Mouse (Mus musculus) gastrocnemius, adult 18-20 months (tissue): ENCODE measurements around the gene Gnas. TPM values are rescaled to one million over a fixed set of nuclear protein-coding genes. Genes with fewer than 3 reads are reported as not detected.
A peak's percentile ranks its signal among the peaks of the same experiment; 100 is the strongest.
"Not testable (repeated sequence)": the region's sequence is repeated elsewhere in the genome, so short reads cannot be mapped to it uniquely, and the experiment has no call there.

Source experiments
- DNase-seq: peaks from one replicate; pipeline ENCODE4 v3.0.0; 2021; ENCODE audit warnings: low spot score
- total RNA-seq, 2 experiments: library from RNA; stranded (reverse); gene quantifications; 2 replicates each; pipeline ENCODE4 v1.2.3; 2021

Gene Gnas
- total RNA-seq, 2 experiments from 2014 or later = 1,321 to 1,349 TPM

DNA sequence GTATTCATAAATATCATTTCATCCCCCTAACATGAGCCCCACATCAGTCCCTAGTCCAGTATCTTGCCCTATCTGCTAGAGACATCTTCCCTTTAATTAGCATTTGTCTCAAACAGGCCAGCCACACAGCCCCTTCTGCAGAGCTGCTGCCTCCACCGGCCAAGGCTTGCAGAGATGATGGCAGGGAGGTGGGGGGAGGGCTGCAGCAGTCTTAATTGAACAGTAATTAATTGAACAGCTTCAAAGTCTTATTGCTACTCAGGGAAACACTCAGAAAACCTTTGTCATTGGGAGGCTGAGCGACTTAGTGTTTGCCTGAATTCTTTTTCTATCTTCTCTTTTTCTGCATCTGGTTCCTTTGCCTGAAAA lies 7.5 kb downstream of the Gnas start:
- DNase-seq = no peak

DNA sequence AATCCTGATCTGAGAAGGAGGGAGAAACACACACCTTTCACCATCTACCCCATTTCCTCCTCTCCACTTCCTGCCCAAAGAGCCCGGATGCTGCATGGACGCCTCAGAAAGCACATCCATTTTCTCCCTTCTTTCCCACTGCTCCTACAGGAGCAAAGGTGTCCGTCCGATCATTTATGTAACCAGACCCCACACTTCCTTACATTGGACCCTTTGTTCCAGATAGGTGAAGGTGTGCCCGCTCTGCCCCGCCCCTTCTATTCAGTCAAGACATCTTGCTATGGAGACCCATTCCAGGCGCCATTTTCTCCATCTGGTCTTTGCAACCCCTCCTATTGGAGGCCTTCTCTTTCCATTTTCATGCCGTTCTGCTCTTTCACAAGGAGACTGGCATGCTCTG lies 10.3 kb downstream of the Gnas start:
- DNase-seq = no peak

GRCm38 (mm10) chr2:174295175-174295899 lies 11.2 kb downstream of the Gnas start:
- DNase-seq = no peak

DNA sequence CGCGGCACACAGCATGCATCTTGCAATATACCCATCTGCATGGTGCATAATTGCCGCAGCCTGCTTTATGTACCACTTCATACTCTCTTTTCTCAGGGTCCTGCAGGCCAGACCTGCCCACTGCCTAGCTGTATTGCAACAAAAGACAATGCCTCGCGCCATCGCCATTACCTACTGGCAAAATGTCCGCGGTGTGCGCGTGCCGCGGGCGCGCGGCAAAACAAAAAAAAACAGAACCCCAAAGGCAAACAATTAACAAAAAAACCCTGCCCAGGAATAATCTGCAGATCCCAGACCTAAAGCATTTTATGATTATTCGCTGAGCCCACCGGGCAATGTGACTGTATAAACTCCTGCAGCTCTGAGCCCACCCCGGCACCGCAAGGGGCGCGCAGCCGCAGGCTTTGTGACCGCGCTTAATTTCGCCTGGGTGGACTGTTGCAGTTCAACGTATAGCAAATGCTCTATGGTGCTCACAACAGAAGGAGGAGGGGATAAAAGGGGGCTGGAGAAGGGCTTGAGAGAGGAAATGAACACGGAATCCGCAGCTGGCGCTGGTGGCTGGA lies 11.9 kb downstream of the Gnas start:
- DNase-seq = no peak

DNA sequence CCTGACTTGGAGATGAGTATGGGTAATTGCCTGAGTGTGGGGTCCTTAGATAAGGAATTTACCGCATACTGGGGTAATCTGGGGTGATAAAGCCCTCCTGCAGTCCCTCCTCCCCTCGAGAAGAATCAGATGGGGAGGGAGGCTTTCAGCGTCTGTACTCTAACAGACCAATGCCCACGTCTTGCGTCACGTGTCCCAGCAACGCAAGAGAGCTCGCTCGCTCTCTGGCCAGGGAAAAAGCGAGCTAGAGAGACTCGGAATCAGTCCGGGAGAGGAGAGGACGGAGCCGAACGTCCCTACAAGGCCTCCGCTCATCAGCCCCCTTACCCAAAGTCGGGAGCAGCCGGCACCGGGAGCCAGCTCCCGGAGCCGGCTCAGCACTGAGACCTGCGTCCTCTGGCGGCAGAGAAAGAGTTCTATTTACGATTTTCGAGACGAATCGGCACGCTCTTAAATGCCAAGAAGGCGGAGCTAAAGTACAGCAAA lies 13.0 kb downstream of the Gnas start:
- peak; percentile 12 for DNase-seq

- no peak for DNase-seq
These were observed 13.7 kb downstream of the Gnas start for GRCm38 (mm10) chr2:174297851-174298250.

DNA sequence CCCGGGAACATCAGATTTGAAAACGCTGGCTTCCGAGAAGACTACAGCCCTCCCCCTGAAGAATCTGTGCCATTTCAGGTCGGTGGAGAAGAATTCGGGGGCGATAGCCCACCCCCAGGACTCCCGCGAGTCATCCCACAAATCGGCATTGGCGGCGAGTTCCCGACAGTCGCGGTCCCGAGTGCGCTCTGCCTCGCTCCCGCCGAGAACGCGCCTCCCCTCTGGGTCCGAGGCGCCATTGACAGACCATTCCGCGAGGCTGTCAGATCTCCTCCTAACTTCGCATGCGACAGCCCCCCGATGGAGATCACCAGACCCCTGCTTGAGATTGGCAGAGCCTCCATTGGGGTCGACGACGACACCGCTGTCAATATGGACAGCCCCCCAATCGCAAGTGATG lies 14.4 kb downstream of the Gnas start:
- no peak for DNase-seq

- DNase-seq = no peak
These were observed 15.1 kb downstream of the Gnas start for GRCm38 (mm10) chr2:174299091-174299770.

DNA sequence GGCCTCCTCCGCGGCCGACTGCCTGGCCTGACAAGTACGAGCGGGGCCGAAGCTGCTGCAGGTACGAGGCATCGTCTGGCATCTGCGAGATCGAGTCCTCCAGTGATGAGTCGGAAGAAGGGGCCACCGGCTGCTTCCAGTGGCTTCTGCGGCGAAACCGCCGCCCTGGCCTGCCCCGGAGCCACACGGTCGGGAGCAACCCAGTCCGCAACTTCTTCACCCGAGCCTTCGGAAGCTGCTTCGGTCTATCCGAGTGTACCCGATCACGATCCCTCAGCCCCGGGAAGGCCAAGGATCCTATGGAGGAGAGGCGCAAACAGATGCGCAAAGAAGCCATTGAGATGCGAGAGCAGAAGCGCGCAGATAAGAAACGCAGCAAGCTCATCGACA lies 15.6 kb downstream of the Gnas start:
- DNase-seq = no peak

DNA sequence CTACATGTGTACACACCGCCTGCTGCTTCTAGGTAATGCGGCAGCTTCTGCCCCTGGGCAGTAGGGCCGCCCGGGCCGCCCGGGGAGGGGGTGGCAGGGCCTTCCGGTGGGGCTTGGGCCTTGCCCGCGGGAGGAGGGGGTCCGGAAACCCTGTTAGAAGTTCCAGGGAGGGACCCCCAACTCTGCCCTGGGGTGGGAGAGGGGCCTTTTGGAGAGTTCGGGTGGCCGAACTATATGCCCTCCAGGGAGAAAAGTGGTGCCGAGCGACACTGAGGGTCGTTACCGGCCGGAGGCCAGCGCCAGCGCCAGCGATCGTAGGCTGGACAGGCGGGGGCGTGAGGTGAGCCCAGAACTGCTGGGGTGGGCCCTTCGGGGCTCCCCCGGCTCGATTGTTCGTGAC lies 16.1 kb downstream of the Gnas start:
- DNase-seq = no peak

- no peak for DNase-seq
These were observed 16.5 kb downstream of the Gnas start for GRCm38 (mm10) chr2:174300666-174301065.

DNA sequence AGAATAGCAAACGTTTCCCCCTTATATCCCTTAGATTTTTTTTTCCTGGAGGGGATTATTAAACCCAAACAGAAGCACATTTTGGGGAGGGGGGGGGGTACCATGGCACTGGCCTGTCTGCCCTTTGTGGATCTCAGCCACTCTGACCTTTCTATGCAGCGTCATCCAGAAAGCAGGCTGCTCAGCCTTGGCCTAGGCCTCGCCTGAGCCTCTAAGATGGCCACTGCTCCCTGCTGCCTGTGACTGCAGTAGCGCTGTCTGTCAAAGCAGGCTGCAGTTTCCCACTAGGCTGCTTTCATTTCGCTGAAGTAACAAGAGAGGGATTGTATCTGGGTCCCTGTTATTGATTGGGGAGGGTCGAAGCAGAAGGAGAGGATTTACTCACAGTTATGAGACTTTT lies 18.4 kb downstream of the Gnas start:
- DNase-seq = no peak

GRCm38 (mm10) chr2:174305646-174306045 lies 21.5 kb downstream of the Gnas start:
- DNase-seq = no peak

- no peak for DNase-seq
These were observed 23.8 kb downstream of the Gnas start for GRCm38 (mm10) chr2:174307903-174308302.

- DNase-seq = peak; percentile 37
These were observed 26.9 kb downstream of the Gnas start for GRCm38 (mm10) chr2:174310913-174311514.

- no peak for DNase-seq
These were observed 27.5 kb downstream of the Gnas start for GRCm38 (mm10) chr2:174311613-174312012.

- DNase-seq = peak; percentile 80
These were observed 28.1 kb downstream of the Gnas start for GRCm38 (mm10) chr2:174312118-174312647.

DNA sequence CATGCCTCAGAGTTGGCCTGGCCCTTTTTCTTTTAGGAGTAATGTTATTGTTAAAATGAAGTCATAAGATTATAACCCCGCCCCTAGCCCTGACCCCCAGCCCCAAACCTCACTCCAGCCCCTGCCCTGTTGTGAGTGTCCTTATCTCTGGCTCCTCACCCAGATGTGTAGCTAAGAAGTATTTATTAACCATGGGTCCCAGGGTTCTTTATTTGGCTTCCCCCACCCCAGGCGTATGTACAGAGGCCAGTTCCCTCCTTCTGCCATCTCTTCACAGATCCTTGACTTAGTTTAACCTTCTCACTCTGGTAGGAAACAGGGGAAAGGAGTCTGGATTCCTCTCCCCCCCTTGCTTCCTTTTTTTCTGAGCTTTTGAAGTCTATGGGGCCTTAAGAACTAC lies 28.5 kb downstream of the Gnas start:
- no peak for DNase-seq

- not testable (repeated sequence) for DNase-seq
These were observed 31.3 kb downstream of the Gnas start for GRCm38 (mm10) chr2:174315445-174315844.

DNA sequence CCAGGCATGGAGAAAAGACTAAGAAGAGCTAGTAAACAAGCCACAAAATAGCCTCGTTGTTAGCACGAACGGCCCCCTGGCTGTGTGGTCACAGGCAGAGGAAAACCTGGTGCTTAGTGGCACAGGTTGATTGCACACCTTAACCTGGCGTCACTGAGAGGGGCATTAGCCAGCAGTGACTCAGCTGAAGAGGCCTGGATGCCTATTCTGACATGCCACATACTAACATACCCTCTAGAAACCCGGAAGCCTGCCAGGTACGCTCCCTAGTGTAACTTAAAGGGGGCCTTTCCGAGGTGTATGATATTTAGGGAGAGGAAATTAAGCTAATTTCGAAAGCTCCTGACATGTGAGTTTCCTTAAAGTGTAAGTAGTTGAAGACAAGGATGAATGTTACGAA lies 32.5 kb downstream of the Gnas start:
- DNase-seq = no peak

GRCm38 (mm10) chr2:174325989-174326388 lies 41.9 kb downstream of the Gnas start:
- DNase-seq = no peak

GRCm38 (mm10) chr2:174326481-174326880 lies 42.4 kb downstream of the Gnas start:
- DNase-seq = no peak
